Mouse (Mus musculus): Measurements from ENCODE around the gene Wipf2.

The Wipf2 gene

DNA sequence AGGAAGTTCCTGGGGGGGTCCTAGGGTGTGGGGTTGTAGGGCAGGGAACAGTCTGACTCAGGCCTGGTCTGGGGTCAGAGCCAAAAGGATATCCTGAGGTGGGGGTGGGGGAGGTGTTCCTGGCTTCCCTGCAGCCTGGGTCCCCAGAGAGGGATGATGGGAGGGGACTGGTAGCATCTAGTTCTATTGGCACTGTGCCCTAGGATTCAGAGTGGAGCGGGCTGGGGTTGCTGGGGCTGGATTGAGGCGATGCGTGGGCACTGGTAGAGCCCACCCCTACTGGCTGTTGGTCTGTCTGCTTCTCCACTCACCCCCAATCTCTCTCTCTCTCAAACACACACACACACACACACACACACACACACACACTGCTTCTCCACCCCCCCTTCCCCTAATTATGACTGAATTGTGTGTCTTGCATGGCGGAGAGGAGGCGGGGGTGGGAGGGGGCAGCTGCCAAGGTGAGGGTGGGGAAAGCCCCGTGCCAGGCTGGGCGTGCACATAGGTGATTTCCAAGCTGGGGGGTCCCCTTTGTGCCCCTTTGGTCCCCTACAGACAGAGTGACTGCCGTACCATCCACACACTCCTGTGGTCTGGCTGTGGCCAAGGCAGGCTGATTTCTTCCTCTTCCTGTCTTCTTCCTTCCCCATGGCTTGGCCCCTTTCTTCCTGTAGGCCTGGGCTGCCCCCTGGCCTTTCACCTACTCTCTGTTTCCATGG, 79.6 kb downstream of the Wipf2 start:
- DNase-seq (ENCODE audit: low spot score in 2 of 2), result no peak

DNA sequence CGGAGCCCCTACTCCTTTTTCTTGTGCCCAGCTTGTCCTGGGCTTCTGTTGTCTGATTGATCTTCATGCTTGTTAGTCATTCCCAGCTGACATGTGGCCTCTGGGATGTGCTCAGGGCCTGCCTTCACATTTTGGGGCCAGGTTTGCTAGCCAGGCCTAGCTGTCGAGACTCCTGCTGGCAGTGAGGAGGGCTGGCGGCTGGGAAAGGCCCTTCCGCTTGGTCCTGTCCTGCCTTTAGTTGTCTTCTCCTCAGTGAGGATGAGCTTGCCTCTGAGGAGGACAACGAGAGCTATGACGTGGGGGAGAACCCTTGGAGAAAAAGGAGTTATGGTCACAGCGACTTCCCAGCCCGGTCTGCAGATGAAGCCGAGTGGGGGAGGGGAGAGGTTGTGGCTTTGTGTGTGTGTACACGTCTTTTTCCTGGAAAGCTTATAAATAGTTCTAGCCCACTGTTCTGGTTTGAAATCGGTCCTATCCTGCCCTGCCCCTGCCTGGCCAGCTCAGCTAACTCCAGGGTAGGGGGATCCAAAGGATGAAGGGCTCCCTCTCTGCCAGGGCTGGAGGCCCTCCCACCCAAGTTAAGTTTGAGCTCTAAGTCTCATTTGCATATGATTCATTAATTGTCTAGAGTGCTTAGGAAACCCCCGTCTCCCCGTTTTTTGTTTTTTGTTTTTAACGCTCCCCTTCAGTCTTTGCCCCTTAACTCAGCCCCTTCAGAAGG, 80.5 kb downstream of the Wipf2 start:
- no peak for DNase-seq (ENCODE audit: low spot score in 2 of 2)

DNA sequence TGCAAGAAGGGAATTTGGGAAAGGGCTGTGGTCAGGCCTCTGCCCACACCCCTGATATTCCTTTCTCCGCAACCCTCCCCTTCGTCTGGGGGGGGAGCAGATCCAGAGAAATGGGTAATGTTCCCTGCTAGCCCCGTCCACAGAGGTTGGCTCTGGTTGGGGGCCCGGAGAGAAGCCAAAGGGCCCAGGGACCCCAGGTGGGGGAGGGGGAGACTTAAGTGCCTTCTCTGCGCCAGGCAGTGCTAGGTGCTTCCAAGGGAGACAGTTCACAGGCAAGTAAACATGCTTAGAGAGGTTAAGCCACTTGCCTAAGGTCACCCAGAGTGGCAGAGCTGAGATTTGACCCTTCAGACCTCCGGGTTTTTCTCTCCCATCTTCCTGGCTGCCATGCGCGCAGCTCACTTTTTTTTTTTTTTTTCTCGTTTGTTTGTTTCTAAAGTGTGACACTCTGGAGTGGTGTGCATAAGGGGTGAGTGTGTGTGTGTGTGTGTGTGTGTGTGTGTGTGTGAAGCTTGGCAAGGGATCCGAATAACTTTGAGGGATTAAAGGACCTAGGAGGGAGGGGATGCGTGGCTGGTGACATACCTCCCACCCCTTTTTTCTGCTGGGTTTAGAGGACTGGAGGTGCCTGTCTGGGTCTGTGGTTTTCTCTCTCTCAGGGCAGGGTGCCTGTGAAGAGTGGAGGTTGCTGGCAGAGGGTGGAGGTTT, 81.6 kb downstream of the Wipf2 start:
- DNase-seq (ENCODE audit: low spot score in 2 of 2), result no peak

DNA sequence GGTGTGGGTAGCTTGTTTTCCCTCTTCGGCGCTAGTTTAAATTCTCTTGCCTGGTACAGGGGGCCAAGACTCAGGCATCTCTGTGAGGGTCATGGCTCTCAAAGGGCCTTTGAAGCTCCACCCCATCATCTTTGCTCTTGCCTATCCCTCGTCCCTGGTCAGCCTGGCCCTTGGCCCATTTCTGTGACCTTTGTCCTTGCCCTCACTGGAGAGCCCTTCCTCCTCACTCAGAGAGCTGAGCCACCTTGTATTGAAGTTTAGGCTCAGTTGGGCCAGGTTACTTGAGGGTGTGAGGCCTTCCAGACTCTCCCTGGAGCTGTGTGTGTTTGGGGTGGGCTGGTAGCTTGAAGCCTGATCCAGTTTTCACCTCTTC, 82.2 kb downstream of the Wipf2 start:
- no peak for DNase-seq (ENCODE audit: low spot score in 2 of 2)

DNA sequence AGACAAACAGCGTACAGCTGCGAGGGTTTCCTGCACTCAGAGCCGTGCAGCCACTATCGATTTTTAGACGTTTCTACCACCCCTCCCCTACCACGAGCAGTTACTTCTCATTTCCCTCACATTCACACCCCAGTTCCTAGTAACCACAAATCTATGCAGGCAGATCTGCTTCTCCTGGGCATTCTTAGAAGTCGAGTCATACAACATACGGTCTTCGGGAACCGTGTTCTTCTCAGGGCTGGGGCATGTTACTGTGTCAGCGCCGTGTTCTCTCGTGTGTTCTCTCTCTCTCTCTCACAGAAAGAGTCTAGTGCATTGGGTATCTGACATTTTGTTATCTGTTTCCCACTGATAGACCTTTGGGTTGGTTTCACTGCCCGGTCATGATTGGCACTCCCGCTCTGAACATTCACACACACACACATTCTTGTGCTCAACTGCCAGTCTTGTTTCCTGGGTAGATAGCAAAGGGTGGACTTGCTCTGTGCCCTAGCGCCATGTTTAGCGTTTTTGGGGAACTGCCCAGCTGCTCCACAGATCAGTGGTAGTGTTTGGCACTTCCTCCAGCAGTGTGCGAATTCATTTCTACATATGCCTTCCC, 84.6 kb downstream of the Wipf2 start:
- no peak for DNase-seq (ENCODE audit: low spot score in 2 of 2)

DNA sequence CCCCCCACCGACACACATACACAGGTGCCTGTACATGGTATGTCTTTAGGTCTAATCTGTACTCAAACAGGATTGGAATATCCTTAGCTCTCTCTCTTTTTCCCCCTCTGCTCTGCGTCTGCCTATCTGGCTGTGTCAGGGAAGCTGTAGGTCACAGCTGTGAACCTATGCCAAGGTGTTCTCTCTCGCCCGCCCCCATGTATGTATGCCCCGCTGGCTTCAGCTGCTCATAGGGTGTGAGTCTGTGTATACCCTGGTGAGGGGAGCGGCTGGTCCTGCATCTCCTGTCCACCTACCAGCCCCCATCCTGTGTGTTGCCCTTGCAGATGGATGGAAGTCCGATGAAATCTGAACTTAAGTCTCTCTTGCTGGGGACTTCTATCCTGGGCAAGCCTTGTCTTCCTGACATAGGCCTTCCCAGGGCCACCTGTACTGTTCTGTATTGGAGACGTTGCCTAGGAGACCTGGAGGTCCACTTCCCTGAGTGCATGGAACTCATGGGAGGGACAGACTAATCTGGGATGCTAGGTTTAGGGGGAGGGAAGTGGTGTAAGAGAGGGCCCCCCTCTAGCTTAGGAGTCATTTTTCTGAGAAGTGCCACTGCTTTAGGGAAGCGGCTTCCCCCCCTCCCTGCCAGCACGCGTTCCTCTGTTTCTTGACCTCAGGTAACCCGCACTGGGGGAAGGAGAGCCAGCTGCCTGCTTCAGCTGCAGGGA, 86.0 kb downstream of the Wipf2 start:
- DNase-seq (ENCODE audit: low spot score in 2 of 2), result no peak

DNA sequence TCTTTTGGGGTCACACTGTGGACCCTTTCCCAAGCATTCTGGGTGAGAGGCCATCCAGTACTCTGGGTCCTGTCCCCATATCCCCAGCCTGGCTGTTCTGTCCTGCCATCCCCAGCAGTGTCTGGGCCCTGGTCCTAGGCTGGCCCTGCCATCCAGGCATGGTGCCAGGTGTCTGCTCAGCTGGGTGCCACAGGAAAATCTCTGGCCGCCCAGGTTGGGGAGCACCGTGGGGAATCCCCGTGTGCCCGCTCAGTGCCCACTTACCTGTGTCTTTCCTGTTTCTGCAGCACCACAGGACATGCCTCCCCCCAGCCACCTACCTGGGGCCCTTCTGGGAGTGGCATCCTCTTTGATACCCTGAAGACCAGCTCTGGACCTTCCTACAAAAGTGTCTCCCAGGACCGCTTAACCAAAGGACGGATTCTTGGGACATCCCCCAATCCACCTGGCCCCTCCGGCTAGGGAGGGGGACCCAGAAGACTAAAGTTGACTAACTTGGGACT, 86.6 kb downstream of the Wipf2 start:
- DNase-seq (ENCODE audit: low spot score in 2 of 2), result no peak

DNA sequence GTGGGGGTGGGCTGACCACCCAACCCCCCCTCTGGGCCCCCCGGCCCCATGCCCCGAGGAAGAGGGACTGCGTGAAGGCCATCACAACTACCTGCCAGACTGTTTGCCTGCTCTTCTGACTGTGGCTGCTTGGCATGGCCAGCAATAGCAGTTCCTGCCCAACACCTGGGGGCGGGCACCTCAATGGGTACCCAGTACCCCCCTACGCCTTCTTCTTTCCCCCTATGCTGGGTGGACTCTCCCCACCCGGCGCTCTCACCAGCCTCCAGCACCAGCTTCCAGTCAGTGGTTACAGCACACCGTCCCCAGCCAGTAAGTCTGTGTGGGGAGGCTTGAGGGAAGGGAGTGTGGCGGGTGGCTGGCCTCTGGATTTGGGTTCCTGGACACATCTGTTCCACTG, 87.0 kb downstream of the Wipf2 start:
- no peak for DNase-seq (ENCODE audit: low spot score in 2 of 2)

DNA sequence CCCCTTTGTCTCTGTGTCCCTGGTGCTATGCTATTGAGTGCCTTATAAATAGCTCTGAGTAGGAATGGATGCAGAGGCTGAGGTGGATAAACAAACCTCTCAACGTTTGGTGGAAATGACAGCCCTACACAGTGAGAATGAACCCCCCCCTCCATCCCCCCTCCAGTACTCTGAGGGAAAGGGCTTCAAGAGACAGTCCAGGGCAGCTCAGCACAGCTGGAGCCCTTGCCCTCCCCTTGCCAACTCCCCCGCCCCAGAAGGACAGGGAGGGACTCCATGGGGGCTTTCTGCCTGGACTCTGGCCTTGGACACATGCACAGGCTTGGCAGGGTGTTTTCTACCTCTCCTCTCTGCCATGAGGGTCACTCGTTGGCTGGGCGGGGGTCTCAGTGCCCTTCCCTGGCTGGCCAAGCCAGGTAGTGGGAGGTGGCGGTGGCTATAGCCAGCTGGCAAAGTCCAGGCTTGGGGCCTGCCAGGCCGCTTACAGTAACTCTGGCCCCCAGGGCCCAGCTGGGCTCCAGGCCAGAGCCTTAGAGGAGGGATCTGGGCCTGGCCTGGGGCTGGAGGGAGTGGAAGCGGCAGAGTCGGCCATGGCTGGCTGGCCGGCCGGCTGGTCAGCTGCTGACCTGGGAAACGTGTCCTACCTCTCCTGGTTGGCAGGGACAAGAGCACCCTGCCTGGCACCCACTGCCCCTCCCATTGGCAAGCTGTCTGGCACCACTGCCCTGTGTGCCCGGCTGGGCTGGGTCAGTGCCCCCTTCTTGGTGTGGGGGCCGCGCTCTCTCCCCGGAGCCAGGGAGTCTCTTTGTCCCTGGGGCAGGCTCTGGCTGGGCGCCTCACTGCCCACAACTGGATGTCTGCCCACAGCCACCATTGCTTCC, 87.8 kb downstream of the Wipf2 start:
- DNase-seq (ENCODE audit: low spot score in 2 of 2), result peak in 1 of 2 experiments; percentile 74

DNA sequence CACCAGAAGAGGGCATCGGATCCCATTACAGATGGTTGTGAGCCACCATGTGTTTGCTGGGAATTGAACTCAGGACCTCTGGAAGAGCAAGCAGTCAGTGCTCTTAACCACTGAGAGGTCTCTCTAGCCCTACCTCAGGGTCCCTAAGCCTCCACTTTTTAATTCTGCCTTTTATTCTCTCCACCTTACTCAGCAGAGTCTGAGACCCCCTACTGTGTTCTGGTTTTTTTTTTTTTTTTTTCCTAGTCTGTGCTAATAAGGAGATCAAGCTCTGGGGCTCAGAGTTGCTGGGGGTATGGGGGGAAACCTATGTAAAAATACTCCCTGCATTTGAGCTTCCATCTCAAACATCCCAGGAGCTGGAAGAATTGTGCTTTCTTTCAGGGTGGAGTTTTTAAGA, 88.7 kb downstream of the Wipf2 start:
- DNase-seq (ENCODE audit: low spot score in 2 of 2), result no peak

DNA sequence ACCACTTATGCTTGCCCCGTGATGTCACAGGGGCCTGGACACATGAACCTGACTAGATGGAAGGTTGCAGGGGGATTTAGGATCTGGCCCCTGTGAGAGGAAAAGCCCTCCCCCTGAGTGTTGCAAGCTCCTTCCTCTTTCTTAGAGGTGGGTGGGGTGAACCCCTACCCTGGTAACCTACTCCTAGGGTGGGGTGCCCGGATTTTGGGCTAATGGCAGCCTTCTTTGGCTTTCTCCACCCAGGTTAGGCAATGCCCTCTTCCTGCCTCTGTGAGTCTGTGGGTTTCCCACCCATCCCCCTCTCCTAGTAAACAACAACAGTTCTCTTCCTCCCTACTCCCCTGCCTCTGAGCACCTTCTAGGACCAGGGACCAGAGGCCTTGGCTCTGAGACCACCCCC, 89.3 kb downstream of the Wipf2 start:
- DNase-seq (ENCODE audit: low spot score in 2 of 2), result no peak

DNA sequence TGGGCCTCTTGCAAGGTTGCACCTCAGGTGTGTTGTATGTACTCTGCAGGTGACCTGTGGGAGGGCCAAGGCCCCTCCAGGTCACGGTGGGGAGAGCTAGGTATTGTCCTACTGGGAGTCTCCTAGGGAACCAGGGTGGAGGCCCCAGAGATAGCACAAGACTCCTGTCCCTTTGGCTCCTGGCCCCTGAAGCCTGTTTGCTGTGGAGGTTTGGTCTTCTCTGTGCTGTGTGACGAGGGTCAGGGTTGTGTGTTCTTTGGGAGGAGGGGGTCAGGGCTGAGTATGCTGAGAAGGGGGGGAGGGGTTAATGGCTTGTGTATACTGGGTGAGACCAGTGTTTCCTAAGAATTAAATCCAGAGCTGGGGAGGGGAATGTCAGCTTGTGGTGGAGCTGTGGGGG, 89.9 kb downstream of the Wipf2 start:
- no peak for DNase-seq (ENCODE audit: low spot score in 2 of 2)

DNA sequence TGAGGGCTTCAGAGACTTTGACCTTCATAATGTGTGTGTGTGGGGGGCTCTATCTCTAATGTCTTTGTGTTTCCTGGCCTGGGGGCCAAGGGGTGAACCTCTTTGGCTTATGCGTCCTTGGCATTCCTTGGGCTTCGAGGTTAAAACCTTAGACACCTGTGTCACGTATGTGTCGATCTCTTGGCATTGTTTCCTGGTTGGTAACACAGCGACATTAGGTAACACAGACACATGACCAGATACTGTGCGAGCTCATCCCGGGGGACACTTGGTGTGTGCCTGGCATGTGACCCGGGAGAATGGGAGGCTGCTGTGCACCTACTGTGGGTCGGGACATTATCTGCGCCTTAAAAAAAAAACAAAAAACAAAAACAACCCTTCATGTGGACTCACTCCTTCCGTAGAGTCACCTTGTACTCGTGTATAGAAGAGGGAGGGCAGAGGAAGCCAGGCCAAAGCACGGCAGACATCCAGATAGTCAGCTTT, 90.4 kb downstream of the Wipf2 start:
- DNase-seq (ENCODE audit: low spot score in 2 of 2), result no peak

DNA sequence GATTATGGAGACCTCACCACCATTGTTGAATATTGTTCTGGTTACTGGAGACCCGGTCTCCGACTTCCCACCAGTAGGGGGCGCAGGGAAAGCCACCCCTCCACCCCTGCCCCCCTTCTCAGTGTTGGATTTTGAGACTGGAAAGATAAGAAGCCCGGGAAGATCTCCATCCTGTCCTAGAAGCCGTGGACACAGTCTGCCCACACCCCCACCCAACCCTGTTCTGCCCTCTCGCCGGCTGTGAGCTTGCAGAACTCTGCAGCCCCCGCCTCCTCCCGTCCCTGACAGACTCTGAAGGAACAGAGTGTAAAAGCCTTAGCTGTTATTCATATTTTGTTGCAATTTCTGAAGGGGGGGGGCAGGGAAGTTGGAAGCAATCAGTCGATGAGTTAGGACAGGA, 90.9 kb downstream of the Wipf2 start:
- no peak for DNase-seq (ENCODE audit: low spot score in 2 of 2)
